Mouse (Mus musculus): Measurements from ENCODE around the gene Pwwp2a. TPM values are rescaled to one million over a fixed set of nuclear protein-coding genes. Genes with fewer than 3 reads are reported as not detected.

Gene Pwwp2a
- polyA plus RNA-seq, 1 experiment from 2014 or later, result 41.2 TPM

Other genes with a start within 250 kb of the Pwwp2a start
- 56.8 and 57.4 TPM in 2 replicates for gene Slu7, start 248.3 kb upstream of the Pwwp2a start, polyA plus RNA-seq (2014; fragmentation: Nextera tagmentation; extraction: Ambion mirVana)
- gene C1qtnf2, start 207.7 kb upstream of the Pwwp2a start, polyA plus RNA-seq (2014; fragmentation: Nextera tagmentation; extraction: Ambion mirVana), result 0.38 and 0.93 TPM in 2 replicates
- gene Ccnjl, start 153.2 kb upstream of the Pwwp2a start, polyA plus RNA-seq (2014; fragmentation: Nextera tagmentation; extraction: Ambion mirVana), result 33.8 and 34.2 TPM in 2 replicates
- gene 4933415A04Rik, start 95.0 kb upstream of the Pwwp2a start, polyA plus RNA-seq (2014; fragmentation: Nextera tagmentation; extraction: Ambion mirVana), result 7.7 and 9.2 TPM in 2 replicates
- gene Fabp6, start 80.5 kb upstream of the Pwwp2a start, polyA plus RNA-seq (2014; fragmentation: Nextera tagmentation; extraction: Ambion mirVana), result not detected in 2 replicates
- 78.4 and 83.4 TPM in 2 replicates for gene Ttc1, start 66.0 kb downstream of the Pwwp2a start, polyA plus RNA-seq (2014; fragmentation: Nextera tagmentation; extraction: Ambion mirVana)
- 0.08 and 0.17 TPM in 2 replicates for gene Adra1b, start 219.2 kb downstream of the Pwwp2a start, polyA plus RNA-seq (2014; fragmentation: Nextera tagmentation; extraction: Ambion mirVana)

Measured in limb, embryonic 11.5 days (tissue).